Mouse (Mus musculus) kidney, postnatal 10 days (tissue): ENCODE data around the gene Dennd1b.

Experiments used
- DNase-seq: peaks from one replicate; pipeline ENCODE4 v3.0.0; 2021; ENCODE audit warnings: mixed read lengths

The Dennd1b gene

GRCm38 (mm10) chr1:138963161-138963867 is at the start of gene Dennd1b:
Dennd1b (plus strand) TSS chr1:138963435.
- peak; percentile 83 for DNase-seq

GRCm38 (mm10) chr1:138915596-138915995 is 47.6 kb upstream of the Dennd1b start:
- no peak for DNase-seq

GRCm38 (mm10) chr1:138919601-138920000 is 43.6 kb upstream of the Dennd1b start:
- no peak for DNase-seq

- no peak for DNase-seq
Measured at GRCm38 (mm10) chr1:138920082-138920481, 43.2 kb upstream of the Dennd1b start.

GRCm38 (mm10) chr1:138920799-138921198 is 42.4 kb upstream of the Dennd1b start:
- no peak for DNase-seq

- no peak for DNase-seq
Measured at GRCm38 (mm10) chr1:138922886-138923285, 40.3 kb upstream of the Dennd1b start.

GRCm38 (mm10) chr1:138924282-138924681 is 39.0 kb upstream of the Dennd1b start:
- DNase-seq: no peak

GRCm38 (mm10) chr1:138928671-138929483 is 34.4 kb upstream of the Dennd1b start:
- DNase-seq: peak; percentile 58

GRCm38 (mm10) chr1:138929985-138930384 is 33.2 kb upstream of the Dennd1b start:
- DNase-seq: no peak

- no peak for DNase-seq
Measured at GRCm38 (mm10) chr1:138930856-138931255, 32.4 kb upstream of the Dennd1b start.

- no peak for DNase-seq
Measured at GRCm38 (mm10) chr1:138936169-138936568, 27.1 kb upstream of the Dennd1b start.

- DNase-seq: no peak
Measured at GRCm38 (mm10) chr1:138937686-138938370, 25.4 kb upstream of the Dennd1b start.

GRCm38 (mm10) chr1:138939579-138940139 is 23.6 kb upstream of the Dennd1b start:
- DNase-seq: no peak

GRCm38 (mm10) chr1:138940407-138940806 is 22.8 kb upstream of the Dennd1b start:
- DNase-seq: no peak

- DNase-seq: no peak
Measured at GRCm38 (mm10) chr1:138952173-138952572, 11.1 kb upstream of the Dennd1b start.

- DNase-seq: no peak
Measured at GRCm38 (mm10) chr1:138954978-138955377, 8.3 kb upstream of the Dennd1b start.

GRCm38 (mm10) chr1:138955455-138955854 is 7.8 kb upstream of the Dennd1b start:
- DNase-seq: no peak

GRCm38 (mm10) chr1:138956511-138956910 is 6.7 kb upstream of the Dennd1b start:
- DNase-seq: no peak

- no peak for DNase-seq
Measured at GRCm38 (mm10) chr1:138957111-138957510, 6.1 kb upstream of the Dennd1b start.

GRCm38 (mm10) chr1:138958863-138959262 is 4.4 kb upstream of the Dennd1b start:
- no peak for DNase-seq

GRCm38 (mm10) chr1:138959903-138960483 is 3.2 kb upstream of the Dennd1b start:
- DNase-seq: no peak

GRCm38 (mm10) chr1:138962266-138963101 is 751 bp upstream of the Dennd1b start:
- DNase-seq: no peak
